Mouse (Mus musculus) spleen, postnatal 36 days (tissue): ENCODE data around the gene Zfp846.
"Not testable (repeated sequence)": the region's sequence is repeated elsewhere in the genome, so short reads cannot be mapped to it uniquely, and the experiment has no call there.

ENCODE experiments used
- DNase-seq, 2 experiments: peaks; one replicate each; pipeline ENCODE4 v3.0.0; 2022; ENCODE audit warnings: low spot score in 2 of 2, mixed read lengths in 1 of 2

The Zfp846 gene

GRCm38 (mm10) chr9:20581175-20581634, at the start of gene Zfp846:
Zfp846 (plus strand) TSS chr9:20581291.
- peak; percentile 95 to 96 for DNase-seq

GRCm38 (mm10) chr9:20534326-20534926, 46.7 kb upstream of the Zfp846 start:
- no peak for DNase-seq

GRCm38 (mm10) chr9:20536598-20536997, 44.5 kb upstream of the Zfp846 start:
- DNase-seq, result no peak

- no peak for DNase-seq
Measured at GRCm38 (mm10) chr9:20543496-20543895, 37.6 kb upstream of the Zfp846 start.

- peak; percentile 59 to 64 for DNase-seq
Measured at GRCm38 (mm10) chr9:20544070-20544821, 36.8 kb upstream of the Zfp846 start.

- DNase-seq, result peak in 1 of 2 experiments; percentile 5
Measured at GRCm38 (mm10) chr9:20545151-20545550, 35.9 kb upstream of the Zfp846 start.

GRCm38 (mm10) chr9:20551781-20552275, 29.3 kb upstream of the Zfp846 start:
- no peak for DNase-seq

- no peak for DNase-seq
Measured at GRCm38 (mm10) chr9:20552698-20553097, 28.4 kb upstream of the Zfp846 start.

- DNase-seq, result no peak
Measured at GRCm38 (mm10) chr9:20562177-20562576, 18.9 kb upstream of the Zfp846 start.

GRCm38 (mm10) chr9:20565326-20566030, 15.6 kb upstream of the Zfp846 start:
- not testable (repeated sequence) for DNase-seq

- DNase-seq, result no peak
Measured at GRCm38 (mm10) chr9:20571060-20571459, 10.0 kb upstream of the Zfp846 start.

GRCm38 (mm10) chr9:20576591-20576990, 4.5 kb upstream of the Zfp846 start:
- DNase-seq, result no peak

- DNase-seq, result peak in 1 of 2 experiments; percentile 10
Measured at GRCm38 (mm10) chr9:20601270-20601669, 20.2 kb downstream of the Zfp846 start.

- DNase-seq, result no peak
Measured at GRCm38 (mm10) chr9:20606269-20606668, 25.2 kb downstream of the Zfp846 start.

- DNase-seq, result peak; percentile 82 to 84
Measured at GRCm38 (mm10) chr9:20607100-20607974, 26.2 kb downstream of the Zfp846 start.

GRCm38 (mm10) chr9:20609831-20610464, 28.9 kb downstream of the Zfp846 start:
- DNase-seq, result no peak

GRCm38 (mm10) chr9:20611976-20612375, 30.9 kb downstream of the Zfp846 start:
- DNase-seq, result no peak

GRCm38 (mm10) chr9:20616685-20617084, 35.6 kb downstream of the Zfp846 start:
- DNase-seq, result no peak

GRCm38 (mm10) chr9:20631332-20631731, 50.2 kb downstream of the Zfp846 start:
- DNase-seq, result no peak

GRCm38 (mm10) chr9:20635676-20636075, 54.6 kb downstream of the Zfp846 start:
- not testable (repeated sequence) for DNase-seq

GRCm38 (mm10) chr9:20636256-20636655, 55.2 kb downstream of the Zfp846 start:
- DNase-seq, result peak; percentile 71 to 75
